Mouse (Mus musculus): ENCODE measurements around the gene Acap1. TPM values are rescaled to one million over a fixed set of nuclear protein-coding genes. Genes with fewer than 3 reads are reported as not detected.
"Not testable (repeated sequence)": the region's sequence is repeated elsewhere in the genome, so short reads cannot be mapped to it uniquely, and the experiment has no call there.

The Acap1 gene
- polyA plus RNA-seq, 1 experiment, result 142 TPM

- WGBS, result under 1% methylated on average over 78 of the region's 78 CpGs
- H3K27ac ChIP-seq (ENCODE audit: insufficient read depth, low read length), result peak within 1 kb of the TSS; percentile 98
- H3K4me1 ChIP-seq (ENCODE audit: control insufficient read depth, insufficient read depth, insufficient read length), result peaks cover 7% of the 10 kb centered on the region; the same call in 1 of the 2 replicates
Observed at GRCm38 (mm10) chr11:69921114-69922011, 26.0 kb upstream of the Acap1 start, which contains the start of gene Eif5a. TSS of gene Eif5a (minus strand) at chr11:69921958.

GRCm38 (mm10) chr11:69920266-69921031 lies 25.1 kb upstream of the Acap1 start:
- DNase-seq (ENCODE audit: low read depth in 1 of 2, low spot score in 2 of 2), result peak in 1 of 2 experiments; percentile 46
- Histone ChIP-seq H3K36me3 (ENCODE audit: control insufficient read depth, insufficient read depth, low read length) (peaks cover 28% of the 10 kb centered on the region), H3K27ac (ENCODE audit: insufficient read depth, low read length) (peak overlapping the region; percentile 98), H3K27me3 (ENCODE audit: control insufficient read depth, insufficient read depth, low read length) (no peaks in the 10 kb centered on the region), H3K4me1 (ENCODE audit: control insufficient read depth, insufficient read depth, insufficient read length) (peaks cover 7% of the 10 kb centered on the region; the same call in 1 of the 2 replicates), H3K4me3 (ENCODE audit: extremely low read depth, insufficient read depth, insufficient read length) (peak overlapping the region; percentile 96)
- WGBS, result under 1% methylated on average over 41 of the region's 65 CpGs
- TF ChIP-seq CTCF (IDR thresholded peaks at IDR 0.05; ENCODE audit: extremely low read depth, insufficient read depth, insufficient read length, insufficient replicate concordance) (no peak), POLR2A (IDR thresholded peaks at IDR 0.05; ENCODE audit: low read depth, low read length) (no peak)

More at GRCm38 (mm10) chr11:69921114-69922011, 26.0 kb upstream of the Acap1 start, which contains the start of gene Eif5a:
- no peaks in the 10 kb centered on the region for H3K27me3 ChIP-seq (ENCODE audit: control insufficient read depth, insufficient read depth, low read length)
- DNase-seq (ENCODE audit: low read depth in 1 of 2, low spot score in 2 of 2), result peak; percentile 100
- peaks cover 19% of the 10 kb centered on the region for H3K36me3 ChIP-seq (ENCODE audit: control insufficient read depth, insufficient read depth, low read length)
- peak within 1 kb of the TSS; percentile 96 for H3K4me3 ChIP-seq (ENCODE audit: extremely low read depth, insufficient read depth, insufficient read length)
- TF ChIP-seq CTCF (IDR thresholded peaks at IDR 0.05; ENCODE audit: extremely low read depth, insufficient read depth, insufficient read length, insufficient replicate concordance), result peak; percentile 40; the same call in 1 of the 2 replicates
- peak; percentile 80 for TF ChIP-seq POLR2A (IDR thresholded peaks at IDR 0.05; ENCODE audit: low read depth, low read length)

GRCm38 (mm10) chr11:69919661-69920265 lies 24.4 kb upstream of the Acap1 start:
- peak; percentile 76 to 84 for DNase-seq (ENCODE audit: low read depth in 1 of 2, low spot score in 2 of 2)
- H3K4me1 ChIP-seq (ENCODE audit: control insufficient read depth, insufficient read depth, insufficient read length), result peaks cover 8% of the 10 kb centered on the region
- WGBS, result under 1% methylated on average over 17 of the region's 17 CpGs

DNA sequence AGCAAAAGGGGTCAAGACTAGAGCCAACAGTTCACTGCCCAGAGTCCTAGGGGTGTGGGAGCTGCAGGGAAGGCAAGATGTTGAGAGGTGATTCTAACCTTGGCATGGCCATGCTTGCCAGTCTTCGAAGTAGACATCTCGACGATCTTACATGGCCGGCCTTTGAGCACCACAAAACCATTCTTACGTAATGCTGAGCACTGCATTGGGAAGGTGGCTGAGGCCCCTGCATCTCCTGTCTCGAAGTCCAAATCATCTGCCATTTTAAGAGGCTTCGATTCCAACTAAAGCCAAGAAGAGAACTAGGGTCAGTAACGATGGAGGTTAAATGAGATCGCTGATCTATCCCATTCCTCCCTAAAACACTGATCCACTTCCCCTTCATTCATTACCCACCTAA lies 23.7 kb upstream of the Acap1 start:
- Histone ChIP-seq H3K4me1 (ENCODE audit: control insufficient read depth, insufficient read depth, insufficient read length) (peaks cover 11% of the 10 kb centered on the region), H3K4me3 (ENCODE audit: extremely low read depth, insufficient read depth, insufficient read length) (no peak overlapping the region; the same call in 1 of the 2 replicates), H3K36me3 (ENCODE audit: control insufficient read depth, insufficient read depth, low read length) (peaks cover 31% of the 10 kb centered on the region), H3K27me3 (ENCODE audit: control insufficient read depth, insufficient read depth, low read length) (no peaks in the 10 kb centered on the region), H3K27ac (ENCODE audit: insufficient read depth, low read length) (peak overlapping the region; percentile 55; the same call in 1 of the 2 replicates)
- TF ChIP-seq CTCF (IDR thresholded peaks at IDR 0.05; ENCODE audit: extremely low read depth, insufficient read depth, insufficient read length, insufficient replicate concordance) (no peak), POLR2A (IDR thresholded peaks at IDR 0.05; ENCODE audit: low read depth, low read length) (no peak)
- DNase-seq (ENCODE audit: low read depth in 1 of 2, low spot score in 2 of 2), result no peak
- WGBS, result 46% methylated on average over 9 of the region's 9 CpGs

More at GRCm38 (mm10) chr11:69919661-69920265, 24.4 kb upstream of the Acap1 start:
- peaks cover 31% of the 10 kb centered on the region for H3K36me3 ChIP-seq (ENCODE audit: control insufficient read depth, insufficient read depth, low read length)
- no peaks in the 10 kb centered on the region for H3K27me3 ChIP-seq (ENCODE audit: control insufficient read depth, insufficient read depth, low read length)
- H3K4me3 ChIP-seq (ENCODE audit: extremely low read depth, insufficient read depth, insufficient read length), result peak overlapping the region; percentile 96
- TF ChIP-seq CTCF (IDR thresholded peaks at IDR 0.05; ENCODE audit: extremely low read depth, insufficient read depth, insufficient read length, insufficient replicate concordance) (no peak), POLR2A (IDR thresholded peaks at IDR 0.05; ENCODE audit: low read depth, low read length) (no peak)
- H3K27ac ChIP-seq (ENCODE audit: insufficient read depth, low read length), result peak overlapping the region; percentile 98

DNA sequence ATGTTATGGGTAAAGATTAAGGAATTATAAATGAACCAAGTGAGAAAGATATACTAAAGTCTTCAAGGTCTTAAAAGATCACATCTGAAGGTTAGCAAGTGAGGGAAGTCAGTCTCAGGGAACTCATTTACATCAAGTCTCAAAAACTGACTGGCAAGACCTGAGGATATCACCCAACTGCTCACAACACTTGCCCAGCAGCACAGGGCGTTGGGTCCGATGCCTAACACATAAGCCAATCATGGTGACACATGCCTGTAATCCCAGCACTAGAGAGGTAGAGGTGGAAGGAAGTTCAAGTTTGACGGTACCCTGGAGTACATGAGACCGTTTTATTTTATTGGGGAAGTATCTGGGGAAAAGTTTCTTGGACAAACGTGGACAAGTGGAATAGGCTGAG lies 22.8 kb upstream of the Acap1 start:
- Histone ChIP-seq H3K4me1 (ENCODE audit: control insufficient read depth, insufficient read depth, insufficient read length) (peaks cover 13% of the 10 kb centered on the region), H3K27ac (ENCODE audit: insufficient read depth, low read length) (no peak overlapping the region), H3K27me3 (ENCODE audit: control insufficient read depth, insufficient read depth, low read length) (no peaks in the 10 kb centered on the region), H3K4me3 (ENCODE audit: extremely low read depth, insufficient read depth, insufficient read length) (no peak overlapping the region), H3K36me3 (ENCODE audit: control insufficient read depth, insufficient read depth, low read length) (peaks cover 31% of the 10 kb centered on the region)
- TF ChIP-seq POLR2A (IDR thresholded peaks at IDR 0.05; ENCODE audit: low read depth, low read length) (no peak), CTCF (IDR thresholded peaks at IDR 0.05; ENCODE audit: extremely low read depth, insufficient read depth, insufficient read length, insufficient replicate concordance) (no peak)
- no peak for DNase-seq (ENCODE audit: low read depth in 1 of 2, low spot score in 2 of 2)
- WGBS, result 87% methylated on average over 5 of the region's 5 CpGs

- peaks cover 14% of the 10 kb centered on the region for H3K4me1 ChIP-seq (ENCODE audit: control insufficient read depth, insufficient read depth, insufficient read length)
- 88% methylated on average over 8 of the region's 8 CpGs for WGBS
- H3K27me3 ChIP-seq (ENCODE audit: control insufficient read depth, insufficient read depth, low read length), result no peaks in the 10 kb centered on the region
- H3K27ac ChIP-seq (ENCODE audit: insufficient read depth, low read length), result no peak overlapping the region
- TF ChIP-seq CTCF (IDR thresholded peaks at IDR 0.05; ENCODE audit: extremely low read depth, insufficient read depth, insufficient read length, insufficient replicate concordance), result no peak
- no peak for TF ChIP-seq POLR2A (IDR thresholded peaks at IDR 0.05; ENCODE audit: low read depth, low read length)
- peaks cover 31% of the 10 kb centered on the region for H3K36me3 ChIP-seq (ENCODE audit: control insufficient read depth, insufficient read depth, low read length)
- no peak overlapping the region for H3K4me3 ChIP-seq (ENCODE audit: extremely low read depth, insufficient read depth, insufficient read length)
- no peak for DNase-seq (ENCODE audit: low read depth in 1 of 2, low spot score in 2 of 2)
Observed at GRCm38 (mm10) chr11:69917379-69917948, 22.1 kb upstream of the Acap1 start.

DNA sequence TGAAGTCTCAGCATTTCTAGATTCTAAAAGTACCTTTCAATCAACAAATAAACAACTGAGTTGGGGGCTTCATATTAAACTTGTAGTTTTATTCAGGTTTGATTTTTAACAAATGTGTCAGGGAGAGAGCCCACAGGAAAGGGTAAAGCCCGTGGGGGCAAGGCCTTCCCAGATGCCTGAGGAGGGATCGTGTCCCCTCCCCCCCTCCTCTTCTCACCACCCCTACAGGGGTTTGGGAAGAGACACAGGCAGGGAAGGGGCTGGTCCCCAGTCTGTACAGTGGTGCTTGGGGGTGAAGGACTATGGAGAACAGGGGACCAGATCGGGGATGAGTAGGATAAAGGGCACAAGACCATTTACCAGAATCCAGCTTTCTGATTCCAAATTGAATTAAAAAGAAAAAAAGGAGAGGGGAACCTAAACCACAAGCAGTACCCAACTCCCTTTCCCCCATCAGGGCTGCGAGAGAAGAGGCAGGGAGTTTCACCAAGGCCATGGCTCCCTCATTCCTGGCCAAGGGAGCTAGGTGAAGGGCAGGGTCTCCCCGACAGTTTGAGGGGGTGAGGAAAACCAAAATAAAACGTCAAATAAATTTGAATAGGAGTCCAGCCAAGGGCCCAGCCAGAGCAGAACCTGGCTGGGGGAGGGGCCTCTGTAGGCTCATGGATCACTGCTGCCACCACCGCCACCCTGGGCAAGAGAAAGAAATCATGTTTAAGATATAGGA lies 21.5 kb upstream of the Acap1 start:
- not testable (repeated sequence) for H3K27ac ChIP-seq (ENCODE audit: insufficient read depth, low read length); H3K4me3 ChIP-seq (ENCODE audit: extremely low read depth, insufficient read depth, insufficient read length); H3K27me3 ChIP-seq (ENCODE audit: control insufficient read depth, insufficient read depth, low read length); DNase-seq (ENCODE audit: low read depth in 1 of 2, low spot score in 2 of 2)
- Histone ChIP-seq H3K4me1 (ENCODE audit: control insufficient read depth, insufficient read depth, insufficient read length) (peaks cover 11% of the 10 kb centered on the region), H3K36me3 (ENCODE audit: control insufficient read depth, insufficient read depth, low read length) (peaks cover 33% of the 10 kb centered on the region)
- WGBS, result 64% methylated on average over 7 of the region's 7 CpGs

All from spleen, adult 2 months (tissue).